10 mouse cellular contexts compared by ENCODE assay signal in genomic region chr7:143627555-143628286, GRCm38 (mm10). TPM values are rescaled to one million over a fixed set of nuclear protein-coding genes. Genes with fewer than 3 reads are reported as not detected.
DNase-seq lines count a peak whose midpoint lies in the region; ATAC-seq and TF ChIP-seq lines count a peak whose summit lies in the region.
"Had no signal": no experiment of that assay in that cellular context is flagged by ENCODE, and none has a peak within 500 bp of the region (broad histone marks: within the 10 kb centered on the region; RNA-seq: fewer than 3 reads in every experiment).

No protein-coding gene starts in this region.

- no peaks in the 10 kb centered on the region for H3K27me3 ChIP-seq in lung, postnatal 0 days (replicated peaks; ENCODE audit: insufficient read depth, low read length)
- H3K27me3 ChIP-seq: limb, embryonic 15.5 days had no signal

- peaks cover 39% of the 10 kb centered on the region for H3K79me2 ChIP-seq in macrophage (ENCODE audit: inconsistent target)

- peak; percentile 26 for DNase-seq in lung, postnatal 0 days (ENCODE audit: low spot score)
- no peak for DNase-seq in lung, postnatal 10 days
- DNase-seq in thymus, postnatal 25 days, result peak; percentile 49
- DNase-seq in ovary, adult 18-20 months (ENCODE audit: low spot score), result no peak
- DNase-seq in right cerebral cortex, postnatal 10 days (ENCODE audit: low spot score in 2 of 2), result no peak
- DNase-seq: layer of hippocampus, adult 9-11 months; right cerebral cortex, postnatal 14 days had no signal

- H3K4me1 ChIP-seq in lung, postnatal 0 days (ENCODE audit: insufficient read depth, low read depth, low read length), result no peaks in the 10 kb centered on the region
- H3K4me1 ChIP-seq: limb, embryonic 15.5 days had no signal

- H3K4me3 ChIP-seq in lung, postnatal 0 days (ENCODE audit: low read depth, low read length), result no peak overlapping the region
- H3K4me3 ChIP-seq in macrophage (ENCODE audit: inconsistent target), result peak overlapping the region; percentile 40
- H3K4me3 ChIP-seq: limb, embryonic 15.5 days had no signal

- 41% methylated on average over 10 of the region's 10 CpGs for WGBS in lung, postnatal 0 days
- 11% methylated on average over 8 of the region's 10 CpGs for WGBS in macrophage (ENCODE audit: missing documents)

- no peak for TF ChIP-seq CTCF in lung, postnatal 0 days (IDR thresholded peaks at IDR 0.05)

- H3K9me3 ChIP-seq in lung, postnatal 0 days (ENCODE audit: low read length), result no peaks in the 10 kb centered on the region
- H3K9me3 ChIP-seq: limb, embryonic 15.5 days had no signal

- TF ChIP-seq EP300 in lung, postnatal 0 days (IDR thresholded peaks at IDR 0.05), result no peak

- ATAC-seq in lung, postnatal 0 days, result 0 out of 2 replicates have a peak, but pooled peaks have one; percentile 14
- ATAC-seq in activated CD4-positive, CD25-positive, alpha-beta regulatory T cell, adult 4 months, result peak; percentile 11

- no peak overlapping the region for H3K4me2 ChIP-seq in lung, postnatal 0 days (replicated peaks; ENCODE audit: low read depth, low read length)
- H3K4me2 ChIP-seq: limb, embryonic 15.5 days had no signal

- H3K27ac ChIP-seq in lung, postnatal 0 days (ENCODE audit: low read length), result no peak overlapping the region
- peak overlapping the region; percentile 91 for H3K27ac ChIP-seq in macrophage
- H3K27ac ChIP-seq: limb, embryonic 15.5 days had no signal

- no peak overlapping the region for H3K9ac ChIP-seq in lung, postnatal 0 days (replicated peaks; ENCODE audit: low read depth)
- H3K9ac ChIP-seq: limb, embryonic 15.5 days had no signal

- no peaks in the 10 kb centered on the region for H3K36me3 ChIP-seq in lung, postnatal 0 days (ENCODE audit: insufficient read depth, low read length)
- H3K36me3 ChIP-seq in macrophage (ENCODE audit: inconsistent target), result no peaks in the 10 kb centered on the region
- H3K36me3 ChIP-seq: limb, embryonic 15.5 days had no signal

RNA-seq across cellular contexts. Expression of gene Tnfrsf26, which starts 0.8 kb away (rescaled TPM):
- polyA plus RNA-seq in lung, postnatal 0 days (2015; fragmentation: Nextera tagmentation; extraction: Ambion mirVana), result 1.0 and 1.2 TPM in 2 replicates
- 100 to 1,000 TPM in 1 of 2 experiments, 10 to 100 TPM in 1; 96.1 to 107 TPM for polyA plus RNA-seq in activated CD4-positive, CD25-positive, alpha-beta regulatory T cell, adult 4 months (2017; shearing (Covaris generic))
- 10 to 100 TPM in 1 of 26 experiments, 1 to 10 TPM in 19, under 1 TPM in 6; 0.37 to 11.2 (median 1.9) TPM for total RNA-seq in macrophage (2018; cell fraction: chromatin; rRNA removed)
- 10 to 100 TPM in 4 of 26 experiments, 1 to 10 TPM in 22; 3.6 to 12.1 (median 6.2) TPM for total RNA-seq in macrophage (2018; cell fraction: cytosol; rRNA removed)
- total RNA-seq in macrophage (2018; cell fraction: nucleus; rRNA removed), result 10 to 100 TPM in 6 of 26 experiments, 1 to 10 TPM in 20; 2.5 to 20.0 (median 7.6) TPM
- polyA plus RNA-seq in macrophage (2018), result 5.9 to 10.7 TPM (median 10.6 TPM) in 3 replicates

RNA-seq across cellular contexts. Expression of gene Tnfrsf22, which starts 21.7 kb away (rescaled TPM):
- 4.6 and 5.3 TPM in 2 replicates for polyA plus RNA-seq in lung, postnatal 0 days (2015; fragmentation: Nextera tagmentation; extraction: Ambion mirVana)
- 10 to 100 TPM; 14.7 to 16.2 TPM for polyA plus RNA-seq in activated CD4-positive, CD25-positive, alpha-beta regulatory T cell, adult 4 months (2017; shearing (Covaris generic))
- 1 to 10 TPM in 14 of 26 experiments, under 1 TPM in 11, not detected in 1; 0.29 to 3.8 (median 1.3) TPM for total RNA-seq in macrophage (2018; cell fraction: chromatin; rRNA removed)
- total RNA-seq in macrophage (2018; cell fraction: cytosol; rRNA removed), result 1 to 10 TPM; 1.5 to 4.4 (median 2.9) TPM
- total RNA-seq in macrophage (2018; cell fraction: nucleus; rRNA removed), result 10 to 100 TPM in 1 of 26 experiments, 1 to 10 TPM in 24, under 1 TPM in 1; 0.58 to 11.1 (median 2.1) TPM
- 2.7 to 8.5 TPM (median 3.7 TPM) in 3 replicates for polyA plus RNA-seq in macrophage (2018)

RNA-seq across cellular contexts. Expression of gene Cars, which starts 27.8 kb away (rescaled TPM):
- 24.4 and 26.4 TPM in 2 replicates for polyA plus RNA-seq in lung, postnatal 0 days (2015; fragmentation: Nextera tagmentation; extraction: Ambion mirVana)
- 10 to 100 TPM; 26.1 to 30.4 TPM for polyA plus RNA-seq in activated CD4-positive, CD25-positive, alpha-beta regulatory T cell, adult 4 months (2017; shearing (Covaris generic))
- 100 to 1,000 TPM in 21 of 26 experiments, 10 to 100 TPM in 5; 67.4 to 340 (median 171) TPM for total RNA-seq in macrophage (2018; cell fraction: chromatin; rRNA removed)
- total RNA-seq in macrophage (2018; cell fraction: cytosol; rRNA removed), result 10 to 100 TPM; 21.0 to 92.9 (median 46.4) TPM
- 100 to 1,000 TPM in 14 of 26 experiments, 10 to 100 TPM in 12; 39.8 to 217 (median 109) TPM for total RNA-seq in macrophage (2018; cell fraction: nucleus; rRNA removed)
- 22.1 to 22.6 TPM (median 22.5 TPM) in 3 replicates for polyA plus RNA-seq in macrophage (2018)

RNA-seq across cellular contexts. Expression of gene Tnfrsf23, which starts 58.0 kb away (rescaled TPM):
- polyA plus RNA-seq in lung, postnatal 0 days (2015; fragmentation: Nextera tagmentation; extraction: Ambion mirVana), result 2.2 and 3.0 TPM in 2 replicates
- polyA plus RNA-seq in activated CD4-positive, CD25-positive, alpha-beta regulatory T cell, adult 4 months (2017; shearing (Covaris generic)), result 1 to 10 TPM; 2.1 to 3.3 TPM
- 10 to 100 TPM in 6 of 26 experiments, 1 to 10 TPM in 16, under 1 TPM in 4; 0.58 to 19.7 (median 4.6) TPM for total RNA-seq in macrophage (2018; cell fraction: chromatin; rRNA removed)
- 10 to 100 TPM in 9 of 26 experiments, 1 to 10 TPM in 17; 3.5 to 15.1 (median 9.5) TPM for total RNA-seq in macrophage (2018; cell fraction: cytosol; rRNA removed)
- total RNA-seq in macrophage (2018; cell fraction: nucleus; rRNA removed), result 10 to 100 TPM in 6 of 26 experiments, 1 to 10 TPM in 20; 2.0 to 22.6 (median 6.8) TPM
- 11.0 to 17.9 TPM (median 11.0 TPM) in 3 replicates for polyA plus RNA-seq in macrophage (2018)

Comparison
In these comparisons a context has a peak if more than half of its experiments do, and no peak if none do; other contexts are left out.
1. DNase-seq: peak in lung, postnatal 0 days (single experiment) and thymus, postnatal 25 days (single experiment); none in lung, postnatal 10 days (single experiment), ovary, adult 18-20 months (single experiment) and right cerebral cortex, postnatal 10 days (0 of 2).